Mouse (Mus musculus) adrenal gland, postnatal 0 days (tissue): ENCODE measurements around the gene Olfr96. TPM values are rescaled to one million over a fixed set of nuclear protein-coding genes. Genes with fewer than 3 reads are reported as not detected.

Experiments
- polyA plus RNA-seq: library from polyadenylated mRNA; unstranded; fragments of >200 nt; fragmentation: Nextera tagmentation; extraction: Ambion mirVana; gene quantifications from 2 replicates; pipeline ENCODE4 v1.2.1, GENCODE M21; 2015

Gene Olfr96
- polyA plus RNA-seq, result not detected in 2 replicates

GRCm38 (mm10) chr17:37219846-37220245 is at the start of gene Olfr96:
Gene Olfr96 (plus strand): TSS chr17:37220146.

DNA sequence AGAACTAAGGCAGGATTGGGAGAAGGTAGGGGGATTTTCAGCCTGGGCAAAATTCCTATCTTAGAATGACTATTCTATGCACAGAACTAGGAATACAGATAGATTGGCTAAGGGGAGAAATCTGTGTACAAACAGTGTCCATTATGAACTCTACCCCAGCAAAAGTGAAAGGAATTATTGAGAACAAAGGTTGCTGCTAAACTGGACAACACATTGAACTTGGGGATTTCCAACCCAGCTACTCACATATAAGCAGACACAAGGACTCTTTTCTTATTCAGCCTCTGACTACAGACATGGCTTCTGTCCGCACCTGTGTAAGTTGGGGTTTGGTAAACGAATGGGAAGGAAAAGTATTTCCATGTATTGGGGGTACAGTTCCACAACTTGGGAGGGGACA is 26.3 kb upstream of the Olfr96 start, which contains the start of gene Ubd:
Gene Ubd, plus strand, starts transcription at position 237 of the 400 bp plus-strand sequence.

DNA sequence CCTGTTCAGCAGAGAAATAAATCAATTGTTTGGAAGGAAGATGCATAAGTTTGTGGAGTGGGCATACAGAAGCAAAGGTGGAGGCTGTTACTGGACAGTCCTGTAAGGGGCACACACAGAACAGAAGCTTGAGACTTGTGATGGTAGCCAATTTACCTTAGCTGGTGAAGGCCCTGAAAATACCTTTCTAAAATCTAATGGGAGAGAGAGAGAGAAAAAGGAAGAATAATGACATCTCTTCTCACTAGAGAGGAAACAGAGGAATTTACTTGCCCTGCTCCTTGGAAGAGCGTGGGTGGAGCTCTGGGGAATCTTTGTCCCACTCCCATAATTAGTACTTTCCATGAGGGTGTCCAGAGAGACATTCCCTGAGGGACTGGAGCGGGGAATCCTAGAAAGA is 19.1 kb upstream of the Olfr96 start, which contains the start of gene Olfr94:
Gene Olfr94, minus strand, starts transcription at position 101 of the 400 bp plus-strand sequence.

GRCm38 (mm10) chr17:37213018-37213417 is 6.9 kb upstream of the Olfr96 start, which contains the start of gene Olfr95:
Gene Olfr95 (minus strand): TSS chr17:37213118.

GRCm38 (mm10) chr17:37237230-37237629 is 17.3 kb downstream of the Olfr96 start, which contains the start of gene Olfr97:
Gene Olfr97 (minus strand): TSS chr17:37237330.

DNA sequence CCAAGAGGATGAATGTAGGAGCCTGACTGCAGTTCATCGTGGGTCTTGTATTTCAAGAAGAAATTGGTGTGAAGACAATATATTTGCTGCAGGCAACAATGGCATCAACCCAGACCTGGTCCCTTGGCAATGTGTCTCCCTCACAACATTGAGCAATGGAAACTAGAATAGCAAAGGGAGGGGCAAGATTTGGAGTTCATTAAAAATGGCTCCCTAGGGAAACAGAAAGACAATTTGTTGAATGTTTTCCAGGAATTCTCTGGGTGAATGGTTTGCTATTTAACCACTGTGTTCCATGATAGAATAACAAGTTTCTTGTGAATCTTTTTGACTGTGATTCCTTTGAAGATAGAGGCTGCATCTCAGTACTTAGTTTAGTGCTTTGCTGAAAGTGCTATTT is 43.7 kb downstream of the Olfr96 start, which contains the start of gene Olfr98:
Gene Olfr98, minus strand, starts transcription at position 124 of the 400 bp plus-strand sequence.

GRCm38 (mm10) chr17:37270058-37270701 is 50.2 kb downstream of the Olfr96 start, which contains the start of gene H2-M3:
Gene H2-M3 (plus strand): TSS chr17:37270220.

Other genes with a start within 250 kb of the Olfr96 start
- gene 2410137M14Rik, start 238.9 kb upstream of the Olfr96 start, polyA plus RNA-seq, result not detected in 2 replicates
- 0.12 TPM in 1 of 2 replicates, not detected in the other for gene H2-M5, start 230.6 kb upstream of the Olfr96 start, polyA plus RNA-seq
- 14.6 and 21.4 TPM in 2 replicates for gene Zfp57, start 219.0 kb upstream of the Olfr96 start, polyA plus RNA-seq
- gene Mog, start 196.7 kb upstream of the Olfr96 start, polyA plus RNA-seq, result 0.06 TPM in 1 of 2 replicates, not detected in the other
- 10.0 and 17.7 TPM in 2 replicates for gene Gabbr1, start 174.2 kb upstream of the Olfr96 start, polyA plus RNA-seq
- gene Olfr90, start 131.6 kb upstream of the Olfr96 start, polyA plus RNA-seq, result not detected in 2 replicates
- 0.09 TPM in 1 of 2 replicates, not detected in the other for gene Olfr91, start 121.9 kb upstream of the Olfr96 start, polyA plus RNA-seq
- gene Olfr92, start 100.1 kb upstream of the Olfr96 start, polyA plus RNA-seq, result not detected in 2 replicates
- not detected in 2 replicates for gene Olfr93, start 58.7 kb upstream of the Olfr96 start, polyA plus RNA-seq
- 0.25 TPM in 1 of 2 replicates, not detected in the other for gene Ubd, start 26.3 kb upstream of the Olfr96 start, polyA plus RNA-seq
- not detected in 2 replicates for gene Olfr94, start 19.2 kb upstream of the Olfr96 start, polyA plus RNA-seq
- gene Olfr95, start 7.0 kb upstream of the Olfr96 start, polyA plus RNA-seq, result not detected in 2 replicates
- not detected in 2 replicates for gene Olfr97, start 17.2 kb downstream of the Olfr96 start, polyA plus RNA-seq
- not detected in 2 replicates for gene Olfr98, start 43.6 kb downstream of the Olfr96 start, polyA plus RNA-seq
- gene H2-M3, start 50.1 kb downstream of the Olfr96 start, polyA plus RNA-seq, result 9.3 and 9.7 TPM in 2 replicates
- gene Olfr99, start 63.3 kb downstream of the Olfr96 start, polyA plus RNA-seq, result not detected in 2 replicates
- not detected in 2 replicates for gene Olfr101, start 84.2 kb downstream of the Olfr96 start, polyA plus RNA-seq
- gene Olfr102, start 96.9 kb downstream of the Olfr96 start, polyA plus RNA-seq, result not detected in 2 replicates
- not detected in 2 replicates for gene Olfr103, start 119.6 kb downstream of the Olfr96 start, polyA plus RNA-seq
- not detected in 2 replicates for gene Olfr104-ps, start 139.4 kb downstream of the Olfr96 start, polyA plus RNA-seq
- not detected in 2 replicates for gene Olfr105-ps, start 158.9 kb downstream of the Olfr96 start, polyA plus RNA-seq
- gene Olfr106-ps, start 170.2 kb downstream of the Olfr96 start, polyA plus RNA-seq, result not detected in 2 replicates
- gene Olfr107, start 179.1 kb downstream of the Olfr96 start, polyA plus RNA-seq, result not detected in 2 replicates
- gene Olfr108, start 225.3 kb downstream of the Olfr96 start, polyA plus RNA-seq, result not detected in 2 replicates
- not detected in 2 replicates for gene Olfr109, start 238.8 kb downstream of the Olfr96 start, polyA plus RNA-seq